Mouse (Mus musculus): Measurements from ENCODE around the gene Coa3. TPM values are rescaled to one million over a fixed set of nuclear protein-coding genes. Genes with fewer than 3 reads are reported as not detected.

Coa3 gene
- polyA plus RNA-seq, 1 experiment, result 21.1 TPM

DNA sequence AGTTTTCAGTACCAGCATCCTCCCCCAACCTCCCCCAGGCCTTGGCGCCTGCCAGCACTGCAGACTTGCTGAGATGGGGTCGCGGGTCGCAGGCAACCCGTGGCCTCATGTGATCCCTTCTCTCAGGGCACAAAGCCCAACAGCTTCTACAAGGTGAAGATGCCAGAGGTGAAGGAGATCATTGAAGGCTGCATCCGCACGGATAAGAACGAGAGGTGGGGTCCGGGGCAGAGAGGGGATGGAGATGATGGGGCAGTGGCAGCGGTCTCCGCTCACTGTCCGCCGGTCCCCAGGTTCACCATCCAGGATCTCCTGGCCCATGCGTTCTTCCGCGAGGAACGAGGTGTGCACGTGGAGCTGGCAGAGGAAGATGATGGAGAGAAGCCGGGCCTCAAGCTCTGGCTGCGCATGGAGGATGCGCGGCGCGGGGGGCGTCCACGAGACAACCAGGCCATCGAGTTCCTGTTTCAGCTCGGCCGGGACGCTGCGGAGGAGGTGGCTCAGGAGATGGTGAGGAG lies 13.9 kb downstream of the Coa3 start:
- H3K4me3 ChIP-seq (replicated peaks), result peak overlapping the region; percentile 42

GRCm38 (mm10) chr11:101263989-101264280 lies 15.0 kb downstream of the Coa3 start:
- TF ChIP-seq GATA1 (IDR thresholded peaks at IDR 0.05; ENCODE audit: borderline replicate concordance, low read length), result no peak
- TF ChIP-seq FLI1 (IDR thresholded peaks at IDR 0.05; ENCODE audit: low read length), result no peak
- H3K4me1 ChIP-seq, result peaks cover 59% of the 10 kb centered on the region
- peaks cover 15% of the 10 kb centered on the region for H3K36me3 ChIP-seq (replicated peaks; ENCODE audit: low read length)
- H3K4me3 ChIP-seq (replicated peaks), result no peak overlapping the region
- peaks cover 13% of the 10 kb centered on the region for H3K9me3 ChIP-seq
- H3K27me3 ChIP-seq (replicated peaks), result peaks cover 74% of the 10 kb centered on the region

More for the DNA sequence above, 13.9 kb downstream of the Coa3 start:
- Histone ChIP-seq H3K36me3 (replicated peaks; ENCODE audit: low read length) (peaks cover 7% of the 10 kb centered on the region), H3K27me3 (replicated peaks) (peaks cover 83% of the 10 kb centered on the region), H3K4me1 (peaks cover 56% of the 10 kb centered on the region), H3K9me3 (peaks cover 13% of the 10 kb centered on the region)
- TF ChIP-seq GATA1 (IDR thresholded peaks at IDR 0.05; ENCODE audit: borderline replicate concordance, low read length), result no peak
- no peak for TF ChIP-seq FLI1 (IDR thresholded peaks at IDR 0.05; ENCODE audit: low read length)

GRCm38 (mm10) chr11:101263138-101263988 lies 15.6 kb downstream of the Coa3 start:
- TF ChIP-seq GATA1 (IDR thresholded peaks at IDR 0.05; ENCODE audit: borderline replicate concordance, low read length) (no peak), FLI1 (IDR thresholded peaks at IDR 0.05; ENCODE audit: low read length) (no peak)
- peaks cover 13% of the 10 kb centered on the region for H3K9me3 ChIP-seq
- peaks cover 68% of the 10 kb centered on the region for H3K27me3 ChIP-seq (replicated peaks)
- peaks cover 20% of the 10 kb centered on the region for H3K36me3 ChIP-seq (replicated peaks; ENCODE audit: low read length)
- H3K4me1 ChIP-seq, result peaks cover 64% of the 10 kb centered on the region
- no peak overlapping the region for H3K4me3 ChIP-seq (replicated peaks)

DNA sequence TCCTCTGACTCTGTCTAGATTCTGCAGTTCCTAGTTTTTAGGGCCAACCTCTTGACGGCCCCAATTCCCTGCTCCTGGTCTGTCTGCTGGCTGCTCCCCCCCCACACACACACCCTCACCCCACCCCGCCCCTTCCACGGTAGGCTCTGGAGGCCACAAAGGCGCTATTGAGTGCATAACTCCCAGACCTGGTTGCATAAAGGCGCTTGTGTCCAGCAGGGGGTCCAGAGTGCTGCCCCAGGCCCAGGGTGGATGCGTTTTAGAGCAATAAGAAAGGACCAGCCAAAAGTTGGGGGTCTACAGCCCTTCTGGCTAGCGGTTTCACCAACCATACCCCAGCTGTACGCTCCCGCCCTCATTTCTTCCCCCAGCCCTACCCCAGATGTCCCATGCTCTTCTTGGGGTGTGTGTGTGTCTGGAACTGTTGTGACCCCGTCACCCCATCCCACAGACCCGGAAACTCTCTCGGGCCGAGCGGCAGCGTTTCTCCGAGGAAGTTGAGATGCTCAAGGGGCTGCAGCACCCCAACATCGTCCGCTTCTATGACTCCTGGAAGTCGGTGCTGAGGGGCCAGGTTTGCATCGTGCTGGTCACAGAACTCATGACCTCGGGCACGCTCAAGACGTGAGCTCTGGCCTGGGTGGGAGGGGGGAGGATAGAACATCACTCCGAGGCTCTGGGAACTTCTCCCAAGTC lies 16.5 kb downstream of the Coa3 start:
- Histone ChIP-seq H3K4me1 (peaks cover 69% of the 10 kb centered on the region), H3K36me3 (replicated peaks; ENCODE audit: low read length) (peaks cover 30% of the 10 kb centered on the region), H3K4me3 (replicated peaks) (peak overlapping the region; percentile 84), H3K27me3 (replicated peaks) (peaks cover 63% of the 10 kb centered on the region), H3K9me3 (peaks cover 7% of the 10 kb centered on the region; the same call in 1 of the 2 replicates)
- TF ChIP-seq GATA1 (IDR thresholded peaks at IDR 0.05; ENCODE audit: borderline replicate concordance, low read length) (no peak), FLI1 (IDR thresholded peaks at IDR 0.05; ENCODE audit: low read length) (no peak)

GRCm38 (mm10) chr11:101260826-101261380 lies 18.0 kb downstream of the Coa3 start:
- peaks cover 80% of the 10 kb centered on the region for H3K4me1 ChIP-seq
- H3K27me3 ChIP-seq (replicated peaks), result peaks cover 52% of the 10 kb centered on the region
- TF ChIP-seq GATA1 (IDR thresholded peaks at IDR 0.05; ENCODE audit: borderline replicate concordance, low read length) (no peak), FLI1 (IDR thresholded peaks at IDR 0.05; ENCODE audit: low read length) (no peak)
- H3K36me3 ChIP-seq (replicated peaks; ENCODE audit: low read length), result peaks cover 44% of the 10 kb centered on the region
- H3K4me3 ChIP-seq (replicated peaks), result peak overlapping the region; percentile 94
- 0 out of 2 replicates have a peak, but pooled peaks cover 3% of the 10 kb centered on the region for H3K9me3 ChIP-seq

- 0 out of 2 replicates have a peak, but pooled peaks cover 3% of the 10 kb centered on the region for H3K9me3 ChIP-seq
- H3K4me1 ChIP-seq, result peaks cover 85% of the 10 kb centered on the region
- peaks cover 48% of the 10 kb centered on the region for H3K36me3 ChIP-seq (replicated peaks; ENCODE audit: low read length)
- H3K4me3 ChIP-seq (replicated peaks), result peak within 1 kb of the TSS; percentile 94
- H3K27me3 ChIP-seq (replicated peaks), result peaks cover 45% of the 10 kb centered on the region
- TF ChIP-seq GATA1 (IDR thresholded peaks at IDR 0.05; ENCODE audit: borderline replicate concordance, low read length) (no peak), FLI1 (IDR thresholded peaks at IDR 0.05; ENCODE audit: low read length) (no peak)
These were observed 18.7 kb downstream of the Coa3 start, which contains the start of gene Wnk4 for GRCm38 (mm10) chr11:101259948-101260825. Gene Wnk4 (plus strand): TSS chr11:101260567.

DNA sequence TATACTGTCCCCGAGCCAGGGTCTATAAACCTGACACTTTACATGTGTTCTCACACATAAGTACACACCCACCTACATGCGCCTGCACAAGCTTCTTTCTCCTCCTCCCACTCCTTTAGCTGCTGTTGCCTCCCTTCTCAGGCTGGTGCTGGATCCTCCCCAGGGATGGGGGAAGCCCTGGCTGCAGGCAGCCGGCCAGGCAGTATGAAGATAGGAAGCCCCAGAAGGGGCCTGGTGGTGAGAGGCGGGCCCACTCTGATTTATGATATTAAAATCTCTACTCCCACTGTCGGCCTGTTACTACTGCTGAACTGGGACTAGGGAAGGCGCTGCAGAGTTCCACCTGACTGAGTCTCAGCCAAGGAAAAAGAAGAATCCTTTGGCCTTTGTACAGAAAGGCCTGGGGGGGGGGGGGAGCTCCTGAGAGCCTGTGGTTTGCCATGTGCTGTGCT lies 19.6 kb downstream of the Coa3 start:
- Histone ChIP-seq H3K4me1 (peaks cover 86% of the 10 kb centered on the region), H3K36me3 (replicated peaks; ENCODE audit: low read length) (peaks cover 44% of the 10 kb centered on the region), H3K4me3 (replicated peaks) (peak overlapping the region; percentile 94), H3K27me3 (replicated peaks) (peaks cover 38% of the 10 kb centered on the region), H3K9me3 (no peaks in the 10 kb centered on the region)
- TF ChIP-seq GATA1 (IDR thresholded peaks at IDR 0.05; ENCODE audit: borderline replicate concordance, low read length), result no peak
- no peak for TF ChIP-seq FLI1 (IDR thresholded peaks at IDR 0.05; ENCODE audit: low read length)

GRCm38 (mm10) chr11:101255826-101256775 lies 22.8 kb downstream of the Coa3 start:
- peaks cover 7% of the 10 kb centered on the region for H3K27me3 ChIP-seq (replicated peaks)
- peaks cover 41% of the 10 kb centered on the region for H3K36me3 ChIP-seq (replicated peaks; ENCODE audit: low read length)
- no peak for TF ChIP-seq GATA1 (IDR thresholded peaks at IDR 0.05; ENCODE audit: borderline replicate concordance, low read length)
- TF ChIP-seq FLI1 (IDR thresholded peaks at IDR 0.05; ENCODE audit: low read length), result no peak
- peak overlapping the region; percentile 80 for H3K4me3 ChIP-seq (replicated peaks)
- peaks cover 68% of the 10 kb centered on the region for H3K4me1 ChIP-seq
- no peaks in the 10 kb centered on the region for H3K9me3 ChIP-seq

All from megakaryocyte, embryonic 14.5 days (primary cell).